Mouse (Mus musculus) intestine, embryonic 14.5 days (tissue): ENCODE data around the gene Znrf3. TPM values are rescaled to one million over a fixed set of nuclear protein-coding genes. Genes with fewer than 3 reads are reported as not detected.

Source experiments
- ATAC-seq: fragments of 200-750 bp; cut with Nextera tagmentation; replicated peaks from 2 replicates; pipeline ENCODE4 v1.8.0; 2017; ENCODE audit warnings: low read depth, moderate number of reproducible peaks, moderate TSS enrichment, moderate library complexity; ENCODE audit not compliant: low FRiP score, low TSS enrichment
- DNase-seq: peaks from one replicate; pipeline ENCODE4 v3.0.0-alpha.2; 2018; ENCODE audit warnings: low spot score
- H3K27ac ChIP-seq: fragments of 300-500 bp; sonication (generic); 2 replicates; pipeline ENCODE4 v1.5.1; 2014; ENCODE audit warnings: low read depth, mild to moderate bottlenecking, control low read depth
- H3K27me3 ChIP-seq: fragments of 300-500 bp; sonication (generic); replicated peaks from 2 replicates; pipeline ENCODE4 v1.6.1; 2014; ENCODE audit warnings: low read length, control low read depth; ENCODE audit not compliant: control insufficient read depth, insufficient read depth
- H3K36me3 ChIP-seq: fragments of 300-500 bp; sonication (generic); 2 replicates; pipeline ENCODE4 v1.6.1; 2014; ENCODE audit warnings: low read length, control low read depth; ENCODE audit not compliant: control insufficient read depth, insufficient read depth
- H3K4me1 ChIP-seq: fragments of 300-500 bp; sonication (generic); replicated peaks from 2 replicates; pipeline ENCODE4 v1.6.1; 2014; ENCODE audit warnings: low read length, control low read depth, mixed read lengths; ENCODE audit not compliant: control insufficient read depth, insufficient read depth
- H3K4me2 ChIP-seq: fragments of 300-500 bp; sonication (generic); 2 replicates; pipeline ENCODE4 v1.6.1; 2014; ENCODE audit warnings: low read length
- H3K4me3 ChIP-seq: fragments of 300-500 bp; sonication (generic); 2 replicates; pipeline ENCODE4 v1.5.1; 2014; ENCODE audit warnings: low read depth, low read length, control low read depth, mixed read lengths
- H3K9ac ChIP-seq: fragments of 300-500 bp; sonication (generic); 2 replicates; pipeline ENCODE4 v1.6.1; 2014; ENCODE audit warnings: mild to moderate bottlenecking, low read length
- H3K9me3 ChIP-seq: fragments of 300-500 bp; sonication (generic); 2 replicates; pipeline ENCODE4 v1.6.1; 2016; ENCODE audit warnings: low read length, control low read depth; ENCODE audit not compliant: control insufficient read depth
- WGBS: fragments of 180-500 bp; shearing (Covaris S2); extraction: QIAGEN DNeasy Blood & Tissue Kit; methylation state at CpG from one replicate; pipeline ENCODE4 v1.1.7; 2014; 5-methylcytosine and 5-hydroxymethylcytosine counted together
- polyA plus RNA-seq: library from polyadenylated mRNA; unstranded; fragments of >200 nt; fragmentation: Nextera tagmentation; extraction: Ambion mirVana; gene quantifications from 2 replicates; pipeline ENCODE4 v1.2.1, GENCODE M21; 2014

Znrf3 gene
- polyA plus RNA-seq, 1 experiment from 2014 or later: 12.0 TPM

DNA sequence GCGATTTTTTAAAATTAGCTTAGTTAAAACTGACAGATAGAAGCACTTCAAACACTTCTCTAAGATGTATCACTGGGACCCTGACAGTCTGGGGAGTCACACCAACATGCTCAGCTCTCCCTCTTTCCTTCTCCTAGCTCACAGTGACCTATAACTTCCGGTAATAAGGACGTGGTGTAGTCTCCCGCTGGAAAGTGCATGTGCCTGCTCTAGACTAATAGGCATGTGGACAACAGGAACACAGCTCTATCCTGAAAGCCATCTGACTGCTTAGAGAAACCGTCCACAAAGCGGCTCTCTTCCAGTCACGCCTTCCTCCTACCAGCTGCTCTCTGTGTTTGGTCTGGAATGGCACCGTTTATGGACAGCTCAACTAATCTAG is 199.9 kb downstream of the Znrf3 start:
- peaks cover 35% of the 10 kb centered on the region for H3K4me1 ChIP-seq
- 43% methylated on average over 8 of the region's 8 CpGs for WGBS
- no peaks in the 10 kb centered on the region for H3K27me3 ChIP-seq
- no peaks in the 10 kb centered on the region for H3K9me3 ChIP-seq
- no peak for DNase-seq
- H3K36me3 ChIP-seq: peaks cover 6% of the 10 kb centered on the region
- H3K4me2 ChIP-seq: peak overlapping the region; percentile 25
- no peak overlapping the region for H3K4me3 ChIP-seq
- no peak overlapping the region for H3K27ac ChIP-seq
- no peak for ATAC-seq
- H3K9ac ChIP-seq: no peak overlapping the region

DNA sequence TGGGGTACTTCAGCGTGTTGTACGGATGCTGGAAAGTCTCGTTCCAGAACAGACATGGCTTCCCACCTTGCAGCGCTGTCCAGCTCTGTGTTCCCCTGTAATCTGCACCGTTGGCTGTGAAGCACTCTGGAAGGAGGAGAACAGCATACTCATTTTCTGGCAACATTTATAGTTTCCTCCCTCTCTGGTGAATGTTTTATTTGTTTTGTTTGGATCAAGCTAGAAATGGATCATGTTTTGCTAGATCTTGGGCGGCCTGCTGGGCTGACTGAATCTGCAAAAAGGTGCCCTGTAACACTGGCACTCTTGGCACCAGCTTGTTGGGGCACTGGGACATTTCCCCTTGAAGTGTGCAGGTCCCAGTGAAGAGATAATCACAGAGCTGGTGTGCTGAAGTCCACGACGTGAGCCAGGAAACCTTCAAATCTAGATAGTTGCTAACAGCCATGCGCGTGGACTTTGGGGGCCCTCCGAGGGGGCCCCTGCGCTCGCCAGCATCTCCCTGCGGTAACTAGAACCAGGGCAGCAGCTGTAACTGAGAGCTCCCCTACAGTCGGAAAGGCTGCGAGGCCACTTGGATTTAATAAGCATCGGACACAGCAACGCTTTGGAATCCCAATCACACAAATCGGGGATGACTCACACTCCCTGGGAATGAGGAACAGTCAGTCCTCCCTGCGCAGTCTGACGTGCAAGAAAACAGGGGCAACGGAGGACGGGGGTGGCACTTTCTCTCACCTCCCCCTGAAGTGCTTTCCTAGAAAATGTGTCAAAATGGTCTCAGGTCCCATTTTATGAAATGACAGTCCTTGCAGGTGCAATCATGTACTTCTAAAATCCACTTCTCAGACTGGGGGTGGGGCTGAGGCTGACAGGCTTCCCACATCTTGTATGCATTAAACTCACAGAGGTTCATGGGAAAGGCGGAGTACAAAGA is 200.6 kb downstream of the Znrf3 start:
- Histone ChIP-seq H3K4me1 (peaks cover 42% of the 10 kb centered on the region), H3K27ac (0 out of 2 replicates have a peak overlapping the region, but pooled peaks have one; percentile 29), H3K27me3 (no peaks in the 10 kb centered on the region), H3K9ac (no peak overlapping the region), H3K9me3 (no peaks in the 10 kb centered on the region), H3K4me3 (no peak overlapping the region), H3K36me3 (peaks cover 6% of the 10 kb centered on the region), H3K4me2 (peak overlapping the region; percentile 25)
- ATAC-seq (no peak), DNase-seq (no peak)
- WGBS: 50% methylated on average over 24 of the region's 24 CpGs

- Histone ChIP-seq H3K36me3 (peaks cover 6% of the 10 kb centered on the region), H3K4me1 (peaks cover 42% of the 10 kb centered on the region)
- 92% methylated on average over 7 of the region's 7 CpGs for WGBS
These were observed 201.4 kb downstream of the Znrf3 start for GRCm38 (mm10) chr11:5243208-5243607.

GRCm38 (mm10) chr11:5242158-5242557 is 202.5 kb downstream of the Znrf3 start:
- no peak overlapping the region for H3K4me3 ChIP-seq
- H3K9me3 ChIP-seq: no peaks in the 10 kb centered on the region
- H3K27ac ChIP-seq: no peak overlapping the region

More at GRCm38 (mm10) chr11:5243208-5243607, 201.4 kb downstream of the Znrf3 start:
- Histone ChIP-seq H3K9me3 (no peaks in the 10 kb centered on the region), H3K4me2 (no peak overlapping the region), H3K4me3 (no peak overlapping the region), H3K27me3 (no peaks in the 10 kb centered on the region), H3K9ac (no peak overlapping the region), H3K27ac (no peak overlapping the region)
- ATAC-seq (no peak), DNase-seq (no peak)

DNA sequence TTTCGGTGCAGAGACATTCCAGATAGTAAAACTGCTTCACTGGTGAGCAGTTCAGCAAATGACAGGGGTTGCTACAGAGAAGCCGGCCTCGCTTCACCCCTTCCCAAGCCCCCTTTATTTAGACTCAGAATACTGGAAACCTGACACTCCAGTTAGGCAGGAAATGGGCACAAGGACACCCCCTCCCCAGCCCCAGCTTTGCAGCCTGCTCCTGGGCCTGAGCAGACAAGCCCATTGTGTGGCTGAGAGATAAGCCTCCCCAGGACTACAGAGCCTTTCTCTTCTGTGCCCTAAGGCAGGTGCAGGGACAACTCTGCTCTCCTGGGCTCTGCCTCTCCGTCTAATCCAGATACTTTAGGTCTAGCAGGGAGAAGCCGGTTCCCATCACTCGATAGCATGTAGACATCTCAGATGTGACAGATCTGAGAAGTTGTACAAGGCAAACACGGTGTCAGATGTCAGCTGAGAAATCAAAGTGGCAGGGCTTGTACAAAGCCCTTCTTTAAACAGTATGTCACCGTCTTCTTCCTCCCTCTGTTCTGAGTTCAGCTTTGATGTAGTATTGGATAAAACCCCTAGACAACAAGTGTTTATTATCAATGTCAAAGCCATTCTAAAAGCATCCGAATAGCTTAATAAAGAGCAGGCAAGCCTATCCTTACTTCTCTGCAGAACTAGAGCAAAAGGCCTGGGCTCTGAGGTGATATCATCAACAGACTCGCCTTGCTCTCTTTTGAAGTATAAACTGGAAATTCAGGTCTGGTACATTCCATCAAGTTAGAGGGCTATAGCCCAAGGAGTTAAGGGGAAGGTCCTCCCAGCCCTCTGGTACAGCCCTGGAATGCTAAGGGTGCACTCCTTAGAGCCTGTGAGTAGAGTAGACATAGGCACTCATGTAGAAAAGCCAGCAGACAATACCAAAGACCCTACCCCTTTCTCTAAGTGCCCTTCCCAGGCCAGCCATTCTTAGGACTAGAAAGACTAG is 204.6 kb downstream of the Znrf3 start:
- Histone ChIP-seq H3K27me3 (no peaks in the 10 kb centered on the region), H3K27ac (peak overlapping the region; percentile 66), H3K4me2 (no peak overlapping the region), H3K9ac (no peak overlapping the region), H3K4me1 (peaks cover 35% of the 10 kb centered on the region), H3K36me3 (peaks cover 20% of the 10 kb centered on the region), H3K4me3 (no peak overlapping the region), H3K9me3 (no peaks in the 10 kb centered on the region)
- ATAC-seq (peak; percentile 74), DNase-seq (no peak)
- WGBS: 8% methylated on average over 10 of the region's 10 CpGs

More at GRCm38 (mm10) chr11:5242158-5242557, 202.5 kb downstream of the Znrf3 start:
- no peak overlapping the region for H3K4me2 ChIP-seq
- H3K4me1 ChIP-seq: peaks cover 42% of the 10 kb centered on the region
- 59% methylated on average over 8 of the region's 8 CpGs for WGBS
- DNase-seq (no peak), ATAC-seq (no peak)
- no peaks in the 10 kb centered on the region for H3K27me3 ChIP-seq
- no peak overlapping the region for H3K9ac ChIP-seq
- H3K36me3 ChIP-seq: peaks cover 16% of the 10 kb centered on the region

Other genes with a start within 250 kb of the Znrf3 start
- gene Kremen1, start 183.3 kb downstream of the Znrf3 start, polyA plus RNA-seq: 9.8 and 11.8 TPM in 2 replicates
- 168 and 202 TPM in 2 replicates for gene Xbp1, start 75.8 kb upstream of the Znrf3 start, polyA plus RNA-seq
- gene Ccdc117, start 97.3 kb upstream of the Znrf3 start, polyA plus RNA-seq: 16.8 and 17.3 TPM in 2 replicates
- not detected in 2 replicates for gene Ankrd36, start 124.8 kb upstream of the Znrf3 start, polyA plus RNA-seq